Mouse (Mus musculus) forelimb bud, embryonic 11.5 days (tissue): ENCODE measurements at regions not wholly inside any gene's neighbourhood (a gene's known extent, or its start where the extent isn't known, plus 50 kb on each side); places are given as distances from the start of the nearest gene placed in this dataset.

Source experiments
- DNase-seq: peaks from one replicate; pipeline ENCODE4 v3.0.0-alpha.2; 2012; ENCODE audit warnings: low read depth, low spot score

GRCm38 (mm10) chrX:167152611-167153010 lies 56.5 kb downstream of the Tmsb4x start:
- DNase-seq = no peak

- no peak for DNase-seq
Measured at GRCm38 (mm10) chrX:167151341-167151740, 57.8 kb downstream of the Tmsb4x start.

GRCm38 (mm10) chrX:167149400-167149799 lies 59.7 kb downstream of the Tmsb4x start:
- no peak for DNase-seq

GRCm38 (mm10) chrX:167146513-167147360 lies 62.4 kb downstream of the Tmsb4x start:
- no peak for DNase-seq

GRCm38 (mm10) chrX:167145508-167146182 lies 63.5 kb downstream of the Tmsb4x start:
- no peak for DNase-seq

GRCm38 (mm10) chrX:167139110-167139509 lies 70.0 kb downstream of the Tmsb4x start:
- no peak for DNase-seq

GRCm38 (mm10) chrX:167134250-167134649 lies 74.9 kb downstream of the Tmsb4x start:
- no peak for DNase-seq

GRCm38 (mm10) chrX:167132989-167133395 lies 76.1 kb downstream of the Tmsb4x start:
- no peak for DNase-seq

- DNase-seq = no peak
Measured at GRCm38 (mm10) chrX:167131317-167131716, 77.8 kb downstream of the Tmsb4x start.

GRCm38 (mm10) chrX:167130601-167131000 lies 78.5 kb downstream of the Tmsb4x start:
- no peak for DNase-seq

- DNase-seq = no peak
Measured at GRCm38 (mm10) chrX:167119288-167119687, 89.8 kb downstream of the Tmsb4x start.

- no peak for DNase-seq
Measured at GRCm38 (mm10) chrX:167115096-167115495, 94.0 kb downstream of the Tmsb4x start.

- DNase-seq = no peak
Measured at GRCm38 (mm10) chrX:167111059-167111871, 97.8 kb downstream of the Tmsb4x start.

- no peak for DNase-seq
Measured at GRCm38 (mm10) chrX:167108356-167108755, 100.8 kb downstream of the Tmsb4x start.

GRCm38 (mm10) chrX:167107469-167107868 lies 101.6 kb downstream of the Tmsb4x start:
- DNase-seq = no peak

GRCm38 (mm10) chrX:167105931-167106417 lies 103.1 kb downstream of the Tmsb4x start:
- no peak for DNase-seq

GRCm38 (mm10) chrX:167105354-167105753 lies 103.8 kb downstream of the Tmsb4x start:
- no peak for DNase-seq

- no peak for DNase-seq
Measured at GRCm38 (mm10) chrX:167104247-167104621, 104.9 kb downstream of the Tmsb4x start.

GRCm38 (mm10) chrX:167103501-167104246 lies 105.4 kb downstream of the Tmsb4x start:
- DNase-seq = no peak

GRCm38 (mm10) chrX:167101929-167102328 lies 107.2 kb downstream of the Tmsb4x start:
- no peak for DNase-seq

GRCm38 (mm10) chrX:167099411-167099810 lies 109.7 kb downstream of the Tmsb4x start:
- DNase-seq = peak; percentile 14
